Mouse (Mus musculus): ENCODE measurements at regions not wholly inside any gene's neighbourhood (a gene's known extent, or its start where the extent isn't known, plus 50 kb on each side); places are given as distances from the start of the nearest gene placed in this dataset.

DNA sequence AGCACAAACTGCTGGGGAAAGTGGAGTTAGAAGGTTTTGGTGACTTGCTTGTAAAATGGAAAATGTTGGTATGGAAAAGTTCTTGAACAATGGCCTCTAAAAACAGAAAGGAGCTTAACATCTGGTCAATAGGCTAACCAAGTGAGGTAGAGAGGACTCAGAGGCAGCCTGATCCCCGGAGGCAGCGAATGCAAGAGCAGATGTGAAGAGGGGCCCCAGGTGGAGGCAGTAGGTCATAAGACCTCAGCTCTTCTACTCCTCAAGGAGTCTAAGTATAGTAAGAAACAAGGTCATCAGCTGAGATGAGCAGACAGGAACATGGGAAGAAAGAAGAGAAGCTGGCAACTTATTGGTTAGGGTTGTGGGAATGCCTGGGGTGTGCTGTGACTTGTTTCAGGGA is 493.5 kb upstream of the Gm10131 start:
- Histone ChIP-seq H3K27ac (replicated peaks) (no peak overlapping the region), H3K9ac (ENCODE audit: low read length) (no peak overlapping the region), H3K4me2 (replicated peaks; ENCODE audit: low read depth) (no peak overlapping the region), H3K4me3 (ENCODE audit: low read depth, low read length) (no peak overlapping the region), H3K36me3 (ENCODE audit: control insufficient read depth, insufficient read depth, low read length) (no peaks in the 10 kb centered on the region), H3K27me3 (ENCODE audit: control insufficient read depth, insufficient read depth, low read length) (no peaks in the 10 kb centered on the region), H3K9me3 (ENCODE audit: control insufficient read depth, low read length) (no peaks in the 10 kb centered on the region), H3K4me1 (replicated peaks; ENCODE audit: control insufficient read depth, insufficient read depth) (no peaks in the 10 kb centered on the region)
- WGBS: 90% methylated on average over 2 of the region's 2 CpGs
- TF ChIP-seq CTCF (IDR thresholded peaks at IDR 0.05; ENCODE audit: low read depth) (no peak), EP300 (optimal IDR thresholded peaks at IDR 0.05) (no peak)
- no peak for ATAC-seq (ENCODE audit: low FRiP score, low TSS enrichment)
- no peak for DNase-seq (ENCODE audit: low spot score)

DNA sequence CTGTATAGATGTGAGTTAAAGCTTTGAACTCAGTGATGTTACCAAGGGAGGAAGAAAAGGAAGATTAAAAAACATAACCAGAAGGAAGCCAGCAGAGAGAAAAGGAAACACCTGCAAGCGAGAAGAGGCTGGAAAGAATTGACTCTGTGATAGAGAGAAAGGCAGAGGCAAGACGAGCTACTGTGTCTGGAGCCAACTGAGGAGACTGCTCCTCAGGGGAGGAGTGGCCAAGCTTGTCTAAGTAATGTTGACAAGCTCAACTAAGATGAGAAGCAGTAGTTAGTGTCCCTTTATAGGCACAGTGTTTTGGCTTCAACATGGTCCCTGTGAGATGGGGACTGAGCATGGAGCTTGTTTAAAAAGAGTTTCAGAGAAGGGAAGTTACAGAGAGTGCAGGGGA is 493.0 kb upstream of the Gm10131 start:
- Histone ChIP-seq H3K27me3 (ENCODE audit: control insufficient read depth, insufficient read depth, low read length) (no peaks in the 10 kb centered on the region), H3K9me3 (ENCODE audit: control insufficient read depth, low read length) (no peaks in the 10 kb centered on the region), H3K36me3 (ENCODE audit: control insufficient read depth, insufficient read depth, low read length) (no peaks in the 10 kb centered on the region), H3K9ac (ENCODE audit: low read length) (no peak overlapping the region), H3K27ac (replicated peaks) (no peak overlapping the region), H3K4me2 (replicated peaks; ENCODE audit: low read depth) (no peak overlapping the region), H3K4me1 (replicated peaks; ENCODE audit: control insufficient read depth, insufficient read depth) (no peaks in the 10 kb centered on the region), H3K4me3 (ENCODE audit: low read depth, low read length) (no peak overlapping the region)
- ATAC-seq (ENCODE audit: low FRiP score, low TSS enrichment): no peak
- TF ChIP-seq EP300 (optimal IDR thresholded peaks at IDR 0.05) (no peak), CTCF (IDR thresholded peaks at IDR 0.05; ENCODE audit: low read depth) (no peak)
- 82% methylated on average over 2 of the region's 2 CpGs for WGBS
- DNase-seq (ENCODE audit: low spot score): no peak

- no peaks in the 10 kb centered on the region for H3K27me3 ChIP-seq (ENCODE audit: control insufficient read depth, insufficient read depth, low read length)
- no peak overlapping the region for H3K4me3 ChIP-seq (ENCODE audit: low read depth, low read length)
- no peak overlapping the region for H3K4me2 ChIP-seq (replicated peaks; ENCODE audit: low read depth)
- H3K4me1 ChIP-seq (replicated peaks; ENCODE audit: control insufficient read depth, insufficient read depth): no peaks in the 10 kb centered on the region
- 70% methylated on average over 3 of the region's 3 CpGs for WGBS
- ATAC-seq (ENCODE audit: low FRiP score, low TSS enrichment): no peak
- no peak overlapping the region for H3K27ac ChIP-seq (replicated peaks)
- H3K9me3 ChIP-seq (ENCODE audit: control insufficient read depth, low read length): no peaks in the 10 kb centered on the region
- H3K36me3 ChIP-seq (ENCODE audit: control insufficient read depth, insufficient read depth, low read length): no peaks in the 10 kb centered on the region
- no peak for TF ChIP-seq EP300 (optimal IDR thresholded peaks at IDR 0.05)
- DNase-seq (ENCODE audit: low spot score): no peak
- no peak overlapping the region for H3K9ac ChIP-seq (ENCODE audit: low read length)
These were observed 490.0 kb upstream of the Gm10131 start for GRCm38 (mm10) chr8:34601426-34601953.

- H3K27me3 ChIP-seq (ENCODE audit: control insufficient read depth, insufficient read depth, low read length): no peaks in the 10 kb centered on the region
- no peaks in the 10 kb centered on the region for H3K36me3 ChIP-seq (ENCODE audit: control insufficient read depth, insufficient read depth, low read length)
- DNase-seq (ENCODE audit: low spot score): peak; percentile 50
- ATAC-seq (ENCODE audit: low FRiP score, low TSS enrichment): peak; percentile 59; the same call in 1 of the 2 replicates
- 47% methylated on average over 5 of the region's 5 CpGs for WGBS
- H3K4me3 ChIP-seq (ENCODE audit: low read depth, low read length): no peak overlapping the region
- H3K4me1 ChIP-seq (replicated peaks; ENCODE audit: control insufficient read depth, insufficient read depth): no peaks in the 10 kb centered on the region
- H3K9me3 ChIP-seq (ENCODE audit: control insufficient read depth, low read length): no peaks in the 10 kb centered on the region
- H3K9ac ChIP-seq (ENCODE audit: low read length): no peak overlapping the region
- 0 out of 2 replicates have a peak overlapping the region, but pooled peaks have one; percentile 14 for H3K27ac ChIP-seq (replicated peaks)
- no peak overlapping the region for H3K4me2 ChIP-seq (replicated peaks; ENCODE audit: low read depth)
- no peak for TF ChIP-seq EP300 (optimal IDR thresholded peaks at IDR 0.05)
- TF ChIP-seq CTCF (IDR thresholded peaks at IDR 0.05; ENCODE audit: low read depth): no peak
These were observed 489.3 kb upstream of the Gm10131 start for GRCm38 (mm10) chr8:34600880-34601279.

DNA sequence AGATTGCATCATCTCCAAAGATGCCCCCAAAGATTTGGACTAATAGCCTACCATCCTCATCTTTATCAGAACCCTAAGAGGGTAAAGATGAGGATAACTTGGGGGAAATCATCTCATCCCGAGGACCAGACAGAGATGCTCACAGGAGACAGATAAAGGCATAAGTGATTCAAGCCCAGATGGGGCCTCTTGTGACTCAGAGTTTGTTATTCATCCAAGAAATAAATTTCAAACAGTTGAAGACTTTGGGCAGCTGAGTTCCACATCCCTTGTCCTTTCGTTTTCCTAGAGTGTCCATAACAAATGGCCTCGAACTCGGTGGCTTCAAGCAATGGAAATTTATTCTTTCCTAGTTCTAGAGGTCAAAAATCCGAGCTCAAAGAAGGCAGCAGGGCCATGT is 485.1 kb upstream of the Gm10131 start:
- Histone ChIP-seq H3K9me3 (ENCODE audit: control insufficient read depth, low read length) (no peaks in the 10 kb centered on the region), H3K4me2 (replicated peaks; ENCODE audit: low read depth) (no peak overlapping the region), H3K4me1 (replicated peaks; ENCODE audit: control insufficient read depth, insufficient read depth) (no peaks in the 10 kb centered on the region), H3K27me3 (ENCODE audit: control insufficient read depth, insufficient read depth, low read length) (no peaks in the 10 kb centered on the region), H3K27ac (replicated peaks) (no peak overlapping the region), H3K9ac (ENCODE audit: low read length) (no peak overlapping the region), H3K36me3 (ENCODE audit: control insufficient read depth, insufficient read depth, low read length) (no peaks in the 10 kb centered on the region), H3K4me3 (ENCODE audit: low read depth, low read length) (no peak overlapping the region)
- no peak for ATAC-seq (ENCODE audit: low FRiP score, low TSS enrichment)
- DNase-seq (ENCODE audit: low spot score): no peak
- WGBS: 55% methylated on average over 5 of the region's 5 CpGs
- TF ChIP-seq CTCF (IDR thresholded peaks at IDR 0.05; ENCODE audit: low read depth) (no peak), EP300 (optimal IDR thresholded peaks at IDR 0.05) (no peak)

GRCm38 (mm10) chr8:34590976-34591749 is 479.6 kb upstream of the Gm10131 start:
- Histone ChIP-seq H3K4me2 (replicated peaks; ENCODE audit: low read depth) (no peak overlapping the region), H3K4me1 (replicated peaks; ENCODE audit: control insufficient read depth, insufficient read depth) (no peaks in the 10 kb centered on the region), H3K4me3 (ENCODE audit: low read depth, low read length) (no peak overlapping the region), H3K27ac (replicated peaks) (peak overlapping the region; percentile 35; the same call in 1 of the 2 replicates), H3K27me3 (ENCODE audit: control insufficient read depth, insufficient read depth, low read length) (no peaks in the 10 kb centered on the region), H3K9me3 (ENCODE audit: control insufficient read depth, low read length) (no peaks in the 10 kb centered on the region), H3K9ac (ENCODE audit: low read length) (no peak overlapping the region), H3K36me3 (ENCODE audit: control insufficient read depth, insufficient read depth, low read length) (no peaks in the 10 kb centered on the region)
- peak; percentile 59 for DNase-seq (ENCODE audit: low spot score)
- WGBS: 74% methylated on average over 8 of the region's 8 CpGs
- peak; percentile 94 for ATAC-seq (ENCODE audit: low FRiP score, low TSS enrichment)
- TF ChIP-seq CTCF (IDR thresholded peaks at IDR 0.05; ENCODE audit: low read depth): no peak
- TF ChIP-seq EP300 (optimal IDR thresholded peaks at IDR 0.05): no peak

Measured in stomach, postnatal 0 days (tissue).